Mouse (Mus musculus): ENCODE measurements around the gene Col5a3. TPM values are rescaled to one million over a fixed set of nuclear protein-coding genes. Genes with fewer than 3 reads are reported as not detected.

Gene Col5a3
- polyA plus RNA-seq, 1 experiment from 2014 or later: 1.2 TPM

DNA sequence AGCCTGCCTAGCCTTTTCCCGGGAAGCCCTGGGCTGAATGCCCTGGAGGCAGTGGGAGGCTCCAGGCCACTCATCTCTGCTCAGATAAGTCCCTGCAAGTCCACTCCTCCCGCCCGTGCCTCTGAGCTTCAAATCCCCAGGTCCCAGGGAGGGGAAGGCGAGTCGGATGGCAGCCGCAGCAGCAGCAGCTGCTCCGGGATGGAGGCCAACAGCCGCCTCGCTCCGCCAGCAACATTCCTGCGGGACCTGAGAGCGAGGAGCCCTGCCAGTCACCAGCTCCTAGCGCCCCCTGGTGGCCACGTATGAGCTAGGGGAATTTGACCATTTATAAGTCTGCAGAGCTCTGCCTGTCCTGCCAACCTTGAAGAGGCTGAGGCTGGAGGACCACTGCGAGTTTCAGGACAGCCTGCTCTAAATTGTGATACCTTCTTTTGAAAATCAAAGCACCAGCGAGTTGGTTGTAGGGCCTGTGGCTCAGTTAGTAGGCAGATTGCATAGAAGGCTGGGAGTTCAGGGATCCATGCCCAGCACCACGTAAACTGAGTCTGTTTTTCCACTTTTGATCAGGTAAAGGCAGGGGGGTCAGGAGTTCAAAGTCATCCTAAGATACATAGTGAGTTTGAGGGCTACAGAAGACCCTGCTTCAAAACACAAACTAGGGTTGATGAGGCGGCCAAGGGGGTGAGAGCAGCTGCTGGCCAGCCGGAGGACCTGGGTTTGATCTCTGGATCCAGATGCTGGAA lies 16.2 kb upstream of the Col5a3 start:
- no peaks in the 10 kb centered on the region for H3K9me3 ChIP-seq
- H3K4me2 ChIP-seq (replicated peaks): no peak overlapping the region; the same call in 1 of the 2 replicates
- 16% methylated on average over 19 of the region's 19 CpGs for WGBS
- no peaks in the 10 kb centered on the region for H3K27me3 ChIP-seq
- ATAC-seq (ENCODE audit: insufficient number of reproducible peaks, insufficient read depth, low FRiP score, low TSS enrichment): peak; percentile 81
- no peak overlapping the region for H3K4me3 ChIP-seq
- no peaks in the 10 kb centered on the region for H3K36me3 ChIP-seq
- peaks cover 4% of the 10 kb centered on the region; the same call in 1 of the 2 replicates for H3K4me1 ChIP-seq
- H3K9ac ChIP-seq: no peak overlapping the region
- H3K27ac ChIP-seq: no peak overlapping the region

DNA sequence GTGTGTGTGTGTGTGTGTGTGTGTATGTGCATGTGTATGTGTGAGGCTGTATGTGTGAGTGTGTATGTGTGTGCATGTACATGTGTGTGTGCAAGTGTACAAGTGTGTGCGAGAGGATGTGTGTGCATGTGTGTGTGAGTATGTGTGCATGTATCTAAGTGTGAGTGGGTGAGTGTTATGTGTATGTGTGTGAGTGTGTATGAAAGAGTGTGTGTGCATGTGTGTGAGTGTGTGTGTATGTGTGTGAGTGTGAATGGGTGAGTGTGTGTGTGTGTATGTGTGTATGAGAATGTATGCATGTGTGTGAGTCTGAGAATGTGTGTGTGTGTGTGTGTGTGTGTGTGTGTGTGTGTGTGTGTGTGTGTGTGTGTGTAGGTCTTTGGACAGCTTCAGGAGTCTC lies 13.3 kb upstream of the Col5a3 start:
- H3K4me3 ChIP-seq: no peak overlapping the region
- ATAC-seq (ENCODE audit: insufficient number of reproducible peaks, insufficient read depth, low FRiP score, low TSS enrichment): no peak
- H3K27me3 ChIP-seq: no peaks in the 10 kb centered on the region
- H3K4me2 ChIP-seq (replicated peaks): no peak overlapping the region
- H3K9ac ChIP-seq: no peak overlapping the region
- 90% methylated on average over 1 of the region's 1 CpGs for WGBS
- no peaks in the 10 kb centered on the region for H3K9me3 ChIP-seq
- no peaks in the 10 kb centered on the region for H3K36me3 ChIP-seq
- H3K27ac ChIP-seq: no peak overlapping the region
- peaks cover 4% of the 10 kb centered on the region; the same call in 1 of the 2 replicates for H3K4me1 ChIP-seq

DNA sequence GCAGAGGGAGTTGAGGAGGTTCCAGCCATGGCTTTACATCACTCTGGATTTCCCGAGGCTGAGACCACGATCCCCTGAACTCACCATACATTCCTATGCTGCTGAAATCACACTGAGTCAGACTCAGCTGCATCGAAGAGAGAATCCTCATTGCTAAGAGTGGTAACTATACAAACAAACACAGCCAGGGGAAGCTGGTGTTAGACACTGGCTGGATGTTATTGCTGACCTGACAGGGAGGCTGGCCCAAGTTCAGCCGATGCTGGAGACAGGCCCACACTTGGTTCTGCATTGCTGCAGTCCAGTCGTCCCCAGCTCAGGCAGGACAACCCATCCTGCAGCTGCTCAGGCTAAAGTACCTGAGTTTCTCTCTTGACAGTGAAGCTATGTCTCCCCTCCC lies 10.9 kb upstream of the Col5a3 start:
- H3K4me2 ChIP-seq (replicated peaks): no peak overlapping the region
- H3K9ac ChIP-seq: no peak overlapping the region
- no peak overlapping the region for H3K4me3 ChIP-seq
- no peaks in the 10 kb centered on the region for H3K36me3 ChIP-seq
- ATAC-seq (ENCODE audit: insufficient number of reproducible peaks, insufficient read depth, low FRiP score, low TSS enrichment): no peak
- WGBS: 53% methylated on average over 5 of the region's 5 CpGs
- H3K27me3 ChIP-seq: no peaks in the 10 kb centered on the region
- H3K9me3 ChIP-seq: no peaks in the 10 kb centered on the region
- no peak overlapping the region for H3K27ac ChIP-seq
- H3K4me1 ChIP-seq: peaks cover 4% of the 10 kb centered on the region; the same call in 1 of the 2 replicates

DNA sequence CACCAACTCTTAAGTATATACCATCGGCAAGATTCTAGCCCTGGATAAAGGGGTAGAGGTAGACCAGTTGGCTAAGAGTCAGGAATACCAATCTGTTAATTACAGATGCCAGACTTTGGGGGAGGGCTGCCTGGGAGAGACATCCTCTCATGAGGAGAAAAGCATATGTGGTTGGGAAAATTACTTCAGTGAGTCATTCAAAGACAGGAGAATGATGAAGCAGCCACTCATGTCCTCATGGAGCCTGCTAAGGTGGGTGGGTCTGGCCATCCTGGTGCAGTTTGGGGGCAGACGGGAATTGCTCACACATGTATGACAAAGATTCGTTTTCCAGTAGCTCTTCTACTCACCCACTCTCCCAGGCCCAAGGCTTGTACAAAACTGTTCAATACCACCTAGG lies 8.0 kb upstream of the Col5a3 start:
- WGBS: 81% methylated on average over 3 of the region's 3 CpGs
- no peak for ATAC-seq (ENCODE audit: insufficient number of reproducible peaks, insufficient read depth, low FRiP score, low TSS enrichment)
- Histone ChIP-seq H3K4me3 (no peak overlapping the region), H3K27me3 (no peaks in the 10 kb centered on the region), H3K4me2 (replicated peaks) (no peak overlapping the region), H3K9me3 (no peaks in the 10 kb centered on the region), H3K36me3 (no peaks in the 10 kb centered on the region), H3K27ac (no peak overlapping the region), H3K4me1 (no peaks in the 10 kb centered on the region), H3K9ac (no peak overlapping the region)

DNA sequence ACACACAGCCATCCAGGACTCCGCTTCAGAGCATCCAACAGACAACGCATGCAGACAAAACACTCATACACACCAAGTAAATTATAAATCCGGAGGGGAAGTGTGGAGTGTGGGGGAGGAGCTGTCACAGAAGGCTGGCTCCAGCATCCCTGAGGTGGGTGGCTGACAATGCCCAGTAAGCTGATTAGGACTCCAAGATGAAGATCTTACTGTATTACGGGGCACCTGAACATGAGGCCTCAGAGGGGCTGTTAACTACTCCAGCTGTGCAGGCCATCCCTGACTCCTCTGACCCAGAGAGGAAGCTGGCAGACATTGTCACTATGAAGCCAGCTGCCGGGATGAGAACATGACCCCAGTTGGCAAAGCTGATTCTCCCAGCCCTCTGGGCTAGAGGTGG lies 5.1 kb upstream of the Col5a3 start:
- Histone ChIP-seq H3K9me3 (no peaks in the 10 kb centered on the region), H3K9ac (no peak overlapping the region), H3K4me1 (peaks cover 2% of the 10 kb centered on the region; the same call in 1 of the 2 replicates), H3K4me2 (replicated peaks) (no peak overlapping the region), H3K36me3 (no peaks in the 10 kb centered on the region), H3K4me3 (no peak overlapping the region), H3K27me3 (no peaks in the 10 kb centered on the region), H3K27ac (no peak overlapping the region)
- WGBS: 76% methylated on average over 5 of the region's 5 CpGs
- no peak for ATAC-seq (ENCODE audit: insufficient number of reproducible peaks, insufficient read depth, low FRiP score, low TSS enrichment)

DNA sequence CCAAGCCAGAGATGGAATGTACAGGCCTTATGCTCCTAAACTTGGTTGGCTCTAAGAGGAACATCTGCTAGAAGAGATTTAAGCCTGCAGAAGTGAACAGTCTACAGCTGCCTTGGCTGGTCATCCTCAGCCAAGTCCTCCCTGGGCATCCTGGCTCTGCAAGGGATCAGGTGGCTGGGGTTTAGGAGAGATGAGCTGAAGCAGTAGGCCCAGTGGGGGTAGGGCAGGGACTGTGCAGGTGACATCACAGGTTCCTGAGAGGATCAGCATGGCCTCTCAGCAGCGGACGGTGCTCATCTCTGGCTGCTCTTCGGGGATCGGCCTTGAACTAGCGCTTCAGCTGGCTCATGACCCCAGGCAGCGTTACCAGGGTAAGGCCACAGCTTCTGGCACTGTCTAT lies 3.4 kb upstream of the Col5a3 start, which contains the start of gene Rdh8:
Gene Rdh8 (plus strand): TSS at position 268 of the 400 bp plus-strand sequence.
- ATAC-seq (ENCODE audit: insufficient number of reproducible peaks, insufficient read depth, low FRiP score, low TSS enrichment): no peak
- Histone ChIP-seq H3K9me3 (no peaks in the 10 kb centered on the region), H3K27ac (no peak within 1 kb of the TSS), H3K4me3 (no peak within 1 kb of the TSS), H3K27me3 (0 out of 2 replicates have a peak, but pooled peaks cover 4% of the 10 kb centered on the region), H3K9ac (no peak within 1 kb of the TSS), H3K36me3 (no peaks in the 10 kb centered on the region), H3K4me2 (replicated peaks) (no peak within 1 kb of the TSS), H3K4me1 (peaks cover 8% of the 10 kb centered on the region; the same call in 1 of the 2 replicates)
- 80% methylated on average over 6 of the region's 6 CpGs for WGBS

DNA sequence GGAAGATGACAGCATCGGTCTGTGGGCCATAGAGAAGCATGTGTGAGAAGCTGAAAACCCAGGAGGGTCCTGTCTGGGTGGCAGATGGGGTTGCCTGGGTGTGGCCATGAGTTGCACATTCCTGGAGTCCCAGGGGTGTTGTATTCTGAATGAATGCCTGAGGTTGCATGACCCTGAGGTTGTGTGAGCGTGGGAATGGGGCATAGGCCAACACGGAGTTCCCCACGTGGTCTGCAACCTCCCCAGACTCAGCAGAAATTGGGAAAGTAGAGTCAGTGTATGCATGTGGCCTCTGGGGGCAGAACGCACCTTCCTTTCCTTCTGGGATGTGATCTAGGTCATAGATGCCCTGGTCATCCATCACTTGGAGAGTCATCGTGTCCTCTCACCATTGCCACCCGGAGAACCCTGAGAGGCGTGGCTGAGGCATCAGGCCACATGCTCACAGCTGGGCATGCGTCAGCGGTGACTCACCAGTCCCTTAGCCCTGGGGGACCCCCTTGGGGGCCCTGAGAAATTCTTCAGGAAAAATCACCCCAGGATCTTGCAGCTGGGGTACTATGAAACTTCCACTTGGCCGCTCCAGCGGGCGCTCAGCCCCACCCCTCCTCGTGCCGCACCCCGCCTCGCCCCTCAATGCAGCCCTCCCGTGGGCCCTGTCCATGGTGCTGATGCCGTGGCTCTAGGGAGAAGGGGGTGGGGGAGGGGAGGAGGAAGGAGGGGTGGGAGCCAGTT lies 2.2 kb downstream of the Col5a3 start:
- Histone ChIP-seq H3K9me3 (no peaks in the 10 kb centered on the region), H3K27me3 (peaks cover 12% of the 10 kb centered on the region), H3K4me3 (no peak overlapping the region), H3K9ac (no peak overlapping the region), H3K4me1 (peaks cover 8% of the 10 kb centered on the region; the same call in 1 of the 2 replicates), H3K36me3 (no peaks in the 10 kb centered on the region), H3K27ac (no peak overlapping the region), H3K4me2 (replicated peaks) (peak overlapping the region; percentile 17; the same call in 1 of the 2 replicates)
- WGBS: 16% methylated on average over 19 of the region's 19 CpGs
- no peak for ATAC-seq (ENCODE audit: insufficient number of reproducible peaks, insufficient read depth, low FRiP score, low TSS enrichment)

DNA sequence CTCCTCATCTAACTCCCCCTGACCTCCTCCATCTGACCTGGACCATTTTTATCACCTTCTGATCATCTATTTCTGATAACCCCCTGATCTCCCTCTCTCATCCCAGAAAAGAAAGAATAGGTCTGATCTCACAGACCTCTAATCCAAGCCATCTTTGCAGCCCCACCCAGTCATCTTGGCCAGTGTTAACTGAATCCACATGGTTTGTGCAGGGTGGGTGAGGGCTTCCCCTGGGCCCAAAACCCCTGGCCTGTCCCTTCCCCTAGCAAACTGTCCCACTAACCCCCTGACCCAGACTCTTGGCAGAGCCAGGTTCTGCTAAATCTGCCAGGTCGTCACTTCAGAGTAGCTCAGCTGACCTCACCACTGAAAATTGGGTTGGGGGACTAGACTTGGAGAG lies 4.1 kb downstream of the Col5a3 start:
- no peak overlapping the region for H3K9ac ChIP-seq
- 60% methylated on average over 1 of the region's 1 CpGs for WGBS
- H3K27me3 ChIP-seq: peaks cover 12% of the 10 kb centered on the region
- H3K4me2 ChIP-seq (replicated peaks): no peak overlapping the region
- H3K9me3 ChIP-seq: no peaks in the 10 kb centered on the region
- no peaks in the 10 kb centered on the region for H3K36me3 ChIP-seq
- ATAC-seq (ENCODE audit: insufficient number of reproducible peaks, insufficient read depth, low FRiP score, low TSS enrichment): no peak
- no peak overlapping the region for H3K27ac ChIP-seq
- H3K4me3 ChIP-seq: no peak overlapping the region
- H3K4me1 ChIP-seq: peaks cover 8% of the 10 kb centered on the region; the same call in 1 of the 2 replicates

DNA sequence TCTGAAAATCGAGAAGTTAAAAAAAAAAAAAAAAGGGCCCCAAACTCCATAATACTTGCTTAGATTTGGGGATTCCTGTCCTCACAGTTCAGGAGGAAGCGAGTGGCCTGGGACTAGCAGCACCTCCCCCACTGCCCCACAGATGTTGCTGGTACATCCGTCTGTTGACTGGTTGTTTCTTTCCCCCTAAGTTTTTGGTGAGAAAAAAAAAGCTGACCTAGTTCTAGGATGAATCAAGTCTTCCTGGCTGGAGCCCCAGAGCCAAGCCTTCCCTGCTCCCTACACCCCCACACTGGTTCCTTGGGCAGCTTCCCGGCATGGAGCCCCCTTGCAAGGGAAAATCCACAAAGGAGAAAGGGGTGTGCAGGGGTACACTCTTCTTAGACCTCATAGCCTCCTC lies 4.6 kb downstream of the Col5a3 start:
- no peak overlapping the region for H3K9ac ChIP-seq
- no peak for ATAC-seq (ENCODE audit: insufficient number of reproducible peaks, insufficient read depth, low FRiP score, low TSS enrichment)
- peaks cover 8% of the 10 kb centered on the region; the same call in 1 of the 2 replicates for H3K4me1 ChIP-seq

DNA sequence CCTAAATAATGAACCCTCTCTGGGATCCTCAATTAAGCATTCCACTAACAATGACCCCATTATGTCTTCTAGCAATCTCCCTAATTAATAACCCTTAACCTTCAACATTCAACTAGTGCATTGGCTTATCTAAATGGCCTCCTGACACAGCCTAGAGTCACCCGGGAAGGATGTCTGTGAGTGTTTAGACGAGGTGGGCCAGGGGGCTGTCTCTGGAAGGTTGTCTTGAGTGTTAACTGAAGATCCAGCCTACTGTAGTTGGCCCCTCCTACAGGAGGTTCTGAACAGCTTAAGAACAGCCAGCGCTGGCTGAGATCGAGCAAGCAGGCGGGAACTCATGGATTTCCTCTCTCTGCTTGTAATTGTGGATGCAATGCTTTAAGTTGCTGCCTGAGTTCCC lies 9.2 kb downstream of the Col5a3 start:
- Histone ChIP-seq H3K4me3 (no peak overlapping the region), H3K9ac (no peak overlapping the region), H3K27ac (no peak overlapping the region), H3K4me2 (replicated peaks) (no peak overlapping the region), H3K9me3 (no peaks in the 10 kb centered on the region), H3K36me3 (no peaks in the 10 kb centered on the region), H3K27me3 (no peaks in the 10 kb centered on the region), H3K4me1 (no peaks in the 10 kb centered on the region)
- no peak for ATAC-seq (ENCODE audit: insufficient number of reproducible peaks, insufficient read depth, low FRiP score, low TSS enrichment)
- 33% methylated on average over 5 of the region's 5 CpGs for WGBS

More for the DNA sequence above, 4.6 kb downstream of the Col5a3 start:
- Histone ChIP-seq H3K36me3 (no peaks in the 10 kb centered on the region), H3K27ac (no peak overlapping the region), H3K9me3 (no peaks in the 10 kb centered on the region), H3K4me2 (replicated peaks) (no peak overlapping the region), H3K4me3 (no peak overlapping the region), H3K27me3 (peaks cover 12% of the 10 kb centered on the region)
- WGBS: 39% methylated on average over 4 of the region's 4 CpGs

DNA sequence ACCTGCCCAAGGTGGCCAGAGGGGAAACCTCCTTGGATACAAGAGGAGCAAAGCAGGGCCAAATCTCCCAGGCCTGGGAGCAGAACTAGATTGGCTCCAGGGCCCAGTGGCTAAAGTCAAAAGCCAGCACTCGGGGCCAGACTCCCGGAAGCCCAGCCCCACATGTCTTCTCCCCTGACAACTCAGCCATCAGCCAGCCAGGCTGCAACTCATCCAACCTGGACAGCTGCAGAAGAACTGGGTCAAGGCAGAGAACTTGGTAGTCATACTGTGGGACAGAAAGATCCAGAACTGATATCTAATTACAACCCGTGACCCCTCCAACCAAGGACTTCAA lies 9.7 kb downstream of the Col5a3 start:
- 55% methylated on average over 3 of the region's 3 CpGs for WGBS
- ATAC-seq (ENCODE audit: insufficient number of reproducible peaks, insufficient read depth, low FRiP score, low TSS enrichment): no peak

More for the DNA sequence above, 9.7 kb downstream of the Col5a3 start:
- Histone ChIP-seq H3K27me3 (no peaks in the 10 kb centered on the region), H3K27ac (no peak overlapping the region), H3K4me3 (no peak overlapping the region), H3K4me1 (no peaks in the 10 kb centered on the region), H3K36me3 (no peaks in the 10 kb centered on the region), H3K9ac (no peak overlapping the region), H3K4me2 (replicated peaks) (no peak overlapping the region), H3K9me3 (no peaks in the 10 kb centered on the region)

Data from embryonic facial prominence, embryonic 12.5 days (tissue).